ENCODE assay signal across 11 mouse cellular contexts in genomic region chr6:144343338-144343737, GRCm38 (mm10).
DNase-seq lines count a peak whose midpoint lies in the region; ATAC-seq and TF ChIP-seq lines count a peak whose summit lies in the region.
"Had no signal": no experiment of that assay in that cellular context is flagged by ENCODE, and none has a peak within 500 bp of the region (broad histone marks: within the 10 kb centered on the region; RNA-seq: fewer than 3 reads in every experiment).

No protein-coding gene starts in this region.

- no peak overlapping the region for H3K4me2 ChIP-seq in forebrain, embryonic 14.5 days (ENCODE audit: low read length)
- no peak overlapping the region for H3K4me2 ChIP-seq in lung, embryonic 14.5 days
- no peak overlapping the region for H3K4me2 ChIP-seq in intestine, embryonic 16.5 days (ENCODE audit: low read depth, low read length)
- H3K4me2 ChIP-seq: midbrain, embryonic 11.5 days had no signal

- no peak overlapping the region for H3K4me3 ChIP-seq in forebrain, embryonic 14.5 days (ENCODE audit: low read depth, low read length)
- no peak overlapping the region for H3K4me3 ChIP-seq in forebrain, embryonic 10.5 days
- no peak overlapping the region for H3K4me3 ChIP-seq in lung, embryonic 14.5 days (ENCODE audit: low read depth, low read length)
- no peak overlapping the region for H3K4me3 ChIP-seq in intestine, embryonic 16.5 days (ENCODE audit: low read length)
- H3K4me3 ChIP-seq in embryonic facial prominence, embryonic 10.5 days: no peak overlapping the region
- H3K4me3 ChIP-seq: erythroblast, embryonic 14.5 days had no signal

- H3K27ac ChIP-seq in forebrain, embryonic 14.5 days (ENCODE audit: low read depth, low read length): peak overlapping the region; percentile 39; the same call in 1 of the 2 replicates
- no peak overlapping the region for H3K27ac ChIP-seq in forebrain, embryonic 10.5 days
- H3K27ac ChIP-seq in lung, embryonic 14.5 days (ENCODE audit: low read depth): no peak overlapping the region
- H3K27ac ChIP-seq in intestine, embryonic 16.5 days (ENCODE audit: low read length): no peak overlapping the region
- no peak overlapping the region for H3K27ac ChIP-seq in embryonic facial prominence, embryonic 10.5 days (replicated peaks)

- no peaks in the 10 kb centered on the region for H3K36me3 ChIP-seq in forebrain, embryonic 14.5 days (ENCODE audit: control insufficient read depth, insufficient read depth, low read length)
- peaks cover 6% of the 10 kb centered on the region for H3K36me3 ChIP-seq in forebrain, embryonic 10.5 days (replicated peaks)
- no peaks in the 10 kb centered on the region for H3K36me3 ChIP-seq in lung, embryonic 14.5 days (ENCODE audit: insufficient read depth)
- no peaks in the 10 kb centered on the region for H3K36me3 ChIP-seq in intestine, embryonic 16.5 days (ENCODE audit: control insufficient read depth, insufficient read depth, low read length)
- H3K36me3 ChIP-seq in embryonic facial prominence, embryonic 10.5 days (replicated peaks): no peaks in the 10 kb centered on the region

- no peaks in the 10 kb centered on the region for H3K27me3 ChIP-seq in forebrain, embryonic 14.5 days (replicated peaks; ENCODE audit: control insufficient read depth, insufficient read depth, low read length)
- H3K27me3 ChIP-seq in forebrain, embryonic 10.5 days (ENCODE audit: poor library complexity, severe bottlenecking): peaks cover 8% of the 10 kb centered on the region
- H3K27me3 ChIP-seq in lung, embryonic 14.5 days (ENCODE audit: insufficient read depth, low read length): no peaks in the 10 kb centered on the region
- H3K27me3 ChIP-seq in intestine, embryonic 16.5 days (replicated peaks; ENCODE audit: control insufficient read depth, insufficient read depth, low read length): no peaks in the 10 kb centered on the region
- H3K27me3 ChIP-seq in embryonic facial prominence, embryonic 10.5 days (replicated peaks; ENCODE audit: low read depth, poor library complexity, severe bottlenecking): no peaks in the 10 kb centered on the region

- H3K4me1 ChIP-seq in forebrain, embryonic 14.5 days (ENCODE audit: control insufficient read depth, insufficient read depth, low read length): peaks cover 2% of the 10 kb centered on the region; the same call in 1 of the 2 replicates
- peaks cover 7% of the 10 kb centered on the region for H3K4me1 ChIP-seq in forebrain, embryonic 10.5 days
- H3K4me1 ChIP-seq in lung, embryonic 14.5 days (ENCODE audit: insufficient read depth): no peaks in the 10 kb centered on the region; the same call in 1 of the 2 replicates
- no peaks in the 10 kb centered on the region for H3K4me1 ChIP-seq in intestine, embryonic 16.5 days (ENCODE audit: control insufficient read depth, insufficient read depth, low read length)
- no peaks in the 10 kb centered on the region for H3K4me1 ChIP-seq in embryonic facial prominence, embryonic 10.5 days

- H3K9ac ChIP-seq in forebrain, embryonic 14.5 days (ENCODE audit: low read length): no peak overlapping the region
- H3K9ac ChIP-seq in lung, embryonic 14.5 days: no peak overlapping the region
- no peak overlapping the region for H3K9ac ChIP-seq in intestine, embryonic 16.5 days (ENCODE audit: low read depth, low read length)

- H3K9me3 ChIP-seq in forebrain, embryonic 14.5 days (replicated peaks; ENCODE audit: control insufficient read depth, low read length): 0 out of 2 replicates have a peak, but pooled peaks cover 3% of the 10 kb centered on the region
- peaks cover 15% of the 10 kb centered on the region for H3K9me3 ChIP-seq in forebrain, embryonic 10.5 days
- H3K9me3 ChIP-seq in lung, embryonic 14.5 days (ENCODE audit: low read depth, low read length): peaks cover 7% of the 10 kb centered on the region; the same call in 1 of the 2 replicates
- H3K9me3 ChIP-seq in intestine, embryonic 16.5 days (ENCODE audit: control insufficient read depth, low read length): peaks cover 5% of the 10 kb centered on the region; the same call in 1 of the 2 replicates
- peaks cover 5% of the 10 kb centered on the region for H3K9me3 ChIP-seq in embryonic facial prominence, embryonic 10.5 days

- DNase-seq in forebrain, embryonic 14.5 days (ENCODE audit: low spot score): peak; percentile 82
- DNase-seq in forebrain, embryonic 10.5 days (ENCODE audit: extremely low spot score, low spot score): no peak
- DNase-seq in lung, embryonic 14.5 days: peak; percentile 53
- DNase-seq in lung, adult 18-20 months: no peak
- DNase-seq in cerebellum, postnatal 36 days: peak; percentile 39 to 51
- DNase-seq in left cerebral cortex, postnatal 25 days (ENCODE audit: low spot score in 2 of 2): peak; percentile 19 to 24
- no peak for DNase-seq in embryonic facial prominence, embryonic 10.5 days (ENCODE audit: low spot score)
- DNase-seq: spleen, adult 18-20 months had no signal

- intact Hi-C loops in left cerebral cortex, postnatal 25 days (cut with DNase I): no loop called here

- TF ChIP-seq CTCF in lung, embryonic 14.5 days (IDR thresholded peaks at IDR 0.05; ENCODE audit: low read depth): no peak

- 53% methylated on average over 11 of the region's 11 CpGs for WGBS in forebrain, embryonic 14.5 days
- 86% methylated on average over 11 of the region's 11 CpGs for WGBS in forebrain, embryonic 10.5 days
- 64% methylated on average over 11 of the region's 11 CpGs for WGBS in lung, embryonic 14.5 days
- WGBS in intestine, embryonic 16.5 days: 62% methylated on average over 11 of the region's 11 CpGs
- WGBS in embryonic facial prominence, embryonic 10.5 days: 85% methylated on average over 11 of the region's 11 CpGs

- peak; percentile 68; the same call in 1 of the 2 replicates for ATAC-seq in forebrain, embryonic 14.5 days
- no peak for ATAC-seq in lung, embryonic 14.5 days (ENCODE audit: insufficient read depth)
- ATAC-seq in intestine, embryonic 16.5 days: no peak

Comparison
In these comparisons a context has a peak if more than half of its experiments do, and no peak if none do; other contexts are left out.
1. DNase-seq: peak in forebrain, embryonic 14.5 days (single experiment), lung, embryonic 14.5 days (single experiment), cerebellum, postnatal 36 days (2 of 2) and left cerebral cortex, postnatal 25 days (2 of 2); none in forebrain, embryonic 10.5 days (single experiment), lung, adult 18-20 months (0 of 2) and embryonic facial prominence, embryonic 10.5 days (single experiment).